Mouse (Mus musculus): Measurements from ENCODE around the gene Olfr976. TPM values are rescaled to one million over a fixed set of nuclear protein-coding genes. Genes with fewer than 3 reads are reported as not detected.
"Not testable (repeated sequence)": the region's sequence is repeated elsewhere in the genome, so short reads cannot be mapped to it uniquely, and the experiment has no call there.

Olfr976 gene
- polyA plus RNA-seq, 1 experiment from 2014 or later, result not detected

- ATAC-seq (replicated peaks; ENCODE audit: low FRiP score); H3K4me2 ChIP-seq; H3K9ac ChIP-seq (ENCODE audit: low read depth, low read length); H3K27me3 ChIP-seq (replicated peaks; ENCODE audit: control insufficient read depth, insufficient read depth, low read length); H3K9me3 ChIP-seq (ENCODE audit: control insufficient read depth, low read length); DNase-seq (ENCODE audit: low spot score); H3K4me3 ChIP-seq (ENCODE audit: low read depth, low read length); H3K4me1 ChIP-seq (replicated peaks; ENCODE audit: control insufficient read depth, insufficient read depth, low read length); H3K36me3 ChIP-seq (ENCODE audit: control insufficient read depth, insufficient read depth, low read length); H3K27ac ChIP-seq (ENCODE audit: low read depth, low read length): not testable (repeated sequence)
- no CpG with 5 or more reads among the region's 4 CpGs for WGBS
Measured at GRCm38 (mm10) chr9:39927975-39928836, 32.7 kb downstream of the Olfr976 start.

- no peaks in the 10 kb centered on the region for H3K4me1 ChIP-seq (replicated peaks; ENCODE audit: control insufficient read depth, insufficient read depth, low read length)
- no peak overlapping the region for H3K4me3 ChIP-seq (ENCODE audit: low read depth, low read length)
- 77% methylated on average over 3 of the region's 3 CpGs for WGBS
- no peak overlapping the region for H3K27ac ChIP-seq (ENCODE audit: low read depth, low read length)
- DNase-seq (ENCODE audit: low spot score) (no peak), ATAC-seq (replicated peaks; ENCODE audit: low FRiP score) (no peak)
- H3K9me3 ChIP-seq (ENCODE audit: control insufficient read depth, low read length), result no peaks in the 10 kb centered on the region
- H3K36me3 ChIP-seq (ENCODE audit: control insufficient read depth, insufficient read depth, low read length), result no peaks in the 10 kb centered on the region
- H3K9ac ChIP-seq (ENCODE audit: low read depth, low read length), result no peak overlapping the region
- no peaks in the 10 kb centered on the region for H3K27me3 ChIP-seq (replicated peaks; ENCODE audit: control insufficient read depth, insufficient read depth, low read length)
- no peak overlapping the region for H3K4me2 ChIP-seq
Measured at GRCm38 (mm10) chr9:39909939-39910338, 51.0 kb downstream of the Olfr976 start.

GRCm38 (mm10) chr9:39907036-39907435 is 53.9 kb downstream of the Olfr976 start, which contains the start of gene Olfr229:
Gene Olfr229 (plus strand): TSS chr9:39907336.
- no peak within 1 kb of the TSS for H3K9ac ChIP-seq (ENCODE audit: low read depth, low read length)
- 66% methylated on average over 2 of the region's 2 CpGs for WGBS
- H3K27me3 ChIP-seq (replicated peaks; ENCODE audit: control insufficient read depth, insufficient read depth, low read length), result no peaks in the 10 kb centered on the region
- no peak within 1 kb of the TSS for H3K4me3 ChIP-seq (ENCODE audit: low read depth, low read length)
- no peaks in the 10 kb centered on the region for H3K36me3 ChIP-seq (ENCODE audit: control insufficient read depth, insufficient read depth, low read length)
- no peaks in the 10 kb centered on the region for H3K9me3 ChIP-seq (ENCODE audit: control insufficient read depth, low read length)
- DNase-seq (ENCODE audit: low spot score) (no peak), ATAC-seq (replicated peaks; ENCODE audit: low FRiP score) (no peak)
- H3K4me1 ChIP-seq (replicated peaks; ENCODE audit: control insufficient read depth, insufficient read depth, low read length), result no peaks in the 10 kb centered on the region
- H3K27ac ChIP-seq (ENCODE audit: low read depth, low read length), result no peak within 1 kb of the TSS
- no peak within 1 kb of the TSS for H3K4me2 ChIP-seq

GRCm38 (mm10) chr9:39905106-39905505 is 55.8 kb downstream of the Olfr976 start:
- no peak overlapping the region for H3K4me3 ChIP-seq (ENCODE audit: low read depth, low read length)
- no peak overlapping the region for H3K27ac ChIP-seq (ENCODE audit: low read depth, low read length)
- DNase-seq (ENCODE audit: low spot score) (no peak), ATAC-seq (replicated peaks; ENCODE audit: low FRiP score) (no peak; the same call in 1 of the 2 replicates)
- no peaks in the 10 kb centered on the region for H3K36me3 ChIP-seq (ENCODE audit: control insufficient read depth, insufficient read depth, low read length)
- H3K9me3 ChIP-seq (ENCODE audit: control insufficient read depth, low read length), result no peaks in the 10 kb centered on the region
- H3K4me1 ChIP-seq (replicated peaks; ENCODE audit: control insufficient read depth, insufficient read depth, low read length), result no peaks in the 10 kb centered on the region
- 44% methylated on average over 6 of the region's 6 CpGs for WGBS
- no peak overlapping the region for H3K9ac ChIP-seq (ENCODE audit: low read depth, low read length)
- H3K27me3 ChIP-seq (replicated peaks; ENCODE audit: control insufficient read depth, insufficient read depth, low read length), result no peaks in the 10 kb centered on the region
- no peak overlapping the region for H3K4me2 ChIP-seq

Other genes starting within 250 kb of the Olfr976 start
- gene Olfr965, start 249.8 kb downstream of the Olfr976 start, polyA plus RNA-seq (2014; fragmentation: Nextera tagmentation; extraction: Ambion mirVana), result not detected in 2 replicates
- gene Olfr150, start 230.2 kb downstream of the Olfr976 start, polyA plus RNA-seq (2014; fragmentation: Nextera tagmentation; extraction: Ambion mirVana), result not detected in 2 replicates
- gene Olfr967, start 214.9 kb downstream of the Olfr976 start, polyA plus RNA-seq (2014; fragmentation: Nextera tagmentation; extraction: Ambion mirVana), result not detected in 2 replicates
- not detected in 2 replicates for gene Olfr968, start 177.9 kb downstream of the Olfr976 start, polyA plus RNA-seq (2014; fragmentation: Nextera tagmentation; extraction: Ambion mirVana)
- gene Olfr969, start 170.2 kb downstream of the Olfr976 start, polyA plus RNA-seq (2014; fragmentation: Nextera tagmentation; extraction: Ambion mirVana), result not detected in 2 replicates
- not detected in 2 replicates for gene Olfr970, start 152.3 kb downstream of the Olfr976 start, polyA plus RNA-seq (2014; fragmentation: Nextera tagmentation; extraction: Ambion mirVana)
- not detected in 2 replicates for gene Olfr971, start 124.3 kb downstream of the Olfr976 start, polyA plus RNA-seq (2014; fragmentation: Nextera tagmentation; extraction: Ambion mirVana)
- not detected in 2 replicates for gene Olfr972, start 94.7 kb downstream of the Olfr976 start, polyA plus RNA-seq (2014; fragmentation: Nextera tagmentation; extraction: Ambion mirVana)
- gene Olfr229, start 53.8 kb downstream of the Olfr976 start, polyA plus RNA-seq (2014; fragmentation: Nextera tagmentation; extraction: Ambion mirVana), result not detected in 2 replicates
- not detected in 2 replicates for gene Olfr974, start 23.6 kb downstream of the Olfr976 start, polyA plus RNA-seq (2014; fragmentation: Nextera tagmentation; extraction: Ambion mirVana)
- gene Olfr975, start 9.1 kb downstream of the Olfr976 start, polyA plus RNA-seq (2014; fragmentation: Nextera tagmentation; extraction: Ambion mirVana), result not detected in 2 replicates
- gene Olfr978, start 31.0 kb upstream of the Olfr976 start, polyA plus RNA-seq (2014; fragmentation: Nextera tagmentation; extraction: Ambion mirVana), result not detected in 2 replicates
- gene Olfr979, start 42.3 kb upstream of the Olfr976 start, polyA plus RNA-seq (2014; fragmentation: Nextera tagmentation; extraction: Ambion mirVana), result not detected in 2 replicates
- not detected in 2 replicates for gene Olfr980, start 48.4 kb upstream of the Olfr976 start, polyA plus RNA-seq (2014; fragmentation: Nextera tagmentation; extraction: Ambion mirVana)
- not detected in 2 replicates for gene Olfr981, start 60.3 kb upstream of the Olfr976 start, polyA plus RNA-seq (2014; fragmentation: Nextera tagmentation; extraction: Ambion mirVana)
- gene Olfr982, start 112.7 kb upstream of the Olfr976 start, polyA plus RNA-seq (2014; fragmentation: Nextera tagmentation; extraction: Ambion mirVana), result not detected in 2 replicates
- gene Olfr983, start 132.5 kb upstream of the Olfr976 start, polyA plus RNA-seq (2014; fragmentation: Nextera tagmentation; extraction: Ambion mirVana), result not detected in 2 replicates
- gene Olfr984, start 153.1 kb upstream of the Olfr976 start, polyA plus RNA-seq (2014; fragmentation: Nextera tagmentation; extraction: Ambion mirVana), result not detected in 2 replicates
- gene Olfr985, start 169.1 kb upstream of the Olfr976 start, polyA plus RNA-seq (2014; fragmentation: Nextera tagmentation; extraction: Ambion mirVana), result not detected in 2 replicates
- not detected in 2 replicates for gene Tmem225, start 187.0 kb upstream of the Olfr976 start, polyA plus RNA-seq (2014; fragmentation: Nextera tagmentation; extraction: Ambion mirVana)
- gene Olfr986, start 219.8 kb upstream of the Olfr976 start, polyA plus RNA-seq (2014; fragmentation: Nextera tagmentation; extraction: Ambion mirVana), result 0.06 TPM in 1 of 2 replicates, not detected in the other
- gene Zfp202, start 231.2 kb upstream of the Olfr976 start, polyA plus RNA-seq (2014; fragmentation: Nextera tagmentation; extraction: Ambion mirVana), result 3.4 and 4.4 TPM in 2 replicates